Mouse (Mus musculus): ENCODE measurements around the gene Fam83c.
"Not testable (repeated sequence)": the region's sequence is repeated elsewhere in the genome, so short reads cannot be mapped to it uniquely, and the experiment has no call there.

The Fam83c gene

GRCm38 (mm10) chr2:155834732-155835131 lies at the start of gene Fam83c:
Fam83c (minus strand) TSS chr2:155834854.
- no peak for DNase-seq

- no peak for DNase-seq
Observed at GRCm38 (mm10) chr2:155882087-155882486, 47.4 kb upstream of the Fam83c start.

GRCm38 (mm10) chr2:155878964-155879876 lies 44.6 kb upstream of the Fam83c start:
- DNase-seq: peak; percentile 19

GRCm38 (mm10) chr2:155873636-155874035 lies 39.0 kb upstream of the Fam83c start:
- DNase-seq: no peak

- DNase-seq: no peak
Observed at GRCm38 (mm10) chr2:155872930-155873507, 38.4 kb upstream of the Fam83c start.

GRCm38 (mm10) chr2:155872486-155872885 lies 37.8 kb upstream of the Fam83c start:
- DNase-seq: no peak

GRCm38 (mm10) chr2:155869772-155870171 lies 35.1 kb upstream of the Fam83c start:
- no peak for DNase-seq

GRCm38 (mm10) chr2:155868320-155868719 lies 33.7 kb upstream of the Fam83c start:
- no peak for DNase-seq

GRCm38 (mm10) chr2:155863301-155863867 lies 28.7 kb upstream of the Fam83c start:
- no peak for DNase-seq

GRCm38 (mm10) chr2:155862573-155863300 lies 28.1 kb upstream of the Fam83c start:
- DNase-seq: no peak

- no peak for DNase-seq
Observed at GRCm38 (mm10) chr2:155861581-155861980, 26.9 kb upstream of the Fam83c start.

- DNase-seq: peak; percentile 47
Observed at GRCm38 (mm10) chr2:155860102-155860501, 25.4 kb upstream of the Fam83c start.

- no peak for DNase-seq
Observed at GRCm38 (mm10) chr2:155852536-155852935, 17.9 kb upstream of the Fam83c start.

- DNase-seq: no peak
Observed at GRCm38 (mm10) chr2:155850120-155850519, 15.5 kb upstream of the Fam83c start.

GRCm38 (mm10) chr2:155849464-155849863 lies 14.8 kb upstream of the Fam83c start:
- no peak for DNase-seq

GRCm38 (mm10) chr2:155848291-155848690 lies 13.6 kb upstream of the Fam83c start:
- peak; percentile 82 for DNase-seq

GRCm38 (mm10) chr2:155846930-155847329 lies 12.3 kb upstream of the Fam83c start:
- no peak for DNase-seq

- no peak for DNase-seq
Observed at GRCm38 (mm10) chr2:155838961-155839360, 4.3 kb upstream of the Fam83c start.

- DNase-seq: no peak
Observed at GRCm38 (mm10) chr2:155837961-155838360, 3.3 kb upstream of the Fam83c start.

GRCm38 (mm10) chr2:155832087-155832486 lies 2.6 kb downstream of the Fam83c start:
- not testable (repeated sequence) for DNase-seq

GRCm38 (mm10) chr2:155831302-155831701 lies 3.4 kb downstream of the Fam83c start:
- no peak for DNase-seq

GRCm38 (mm10) chr2:155830841-155831240 lies 3.8 kb downstream of the Fam83c start:
- DNase-seq: no peak
